Mouse (Mus musculus) spleen, postnatal 14 days (tissue): ENCODE data around the gene Syt17.
A peak's percentile ranks its signal among the peaks of the same experiment; 100 is the strongest.

Experiments
- DNase-seq, 2 experiments: peaks; one replicate each; pipeline ENCODE4 v3.0.0; 2021 to 2022; ENCODE audit warnings: low spot score in 2 of 2

Syt17 gene

GRCm38 (mm10) chr7:118448134-118448967, at the start of gene Syt17:
Syt17 (minus strand) TSS chr7:118448222.
- DNase-seq = peak; percentile 11 to 12

GRCm38 (mm10) chr7:118494892-118495579, 47.0 kb upstream of the Syt17 start:
- no peak for DNase-seq

GRCm38 (mm10) chr7:118493892-118494291, 45.9 kb upstream of the Syt17 start:
- no peak for DNase-seq

- DNase-seq = peak; percentile 24 to 32
These were observed 43.6 kb upstream of the Syt17 start, which contains the start of gene Itpripl2 for GRCm38 (mm10) chr7:118491431-118492147. Itpripl2 (minus strand) TSS chr7:118491975.

GRCm38 (mm10) chr7:118490666-118491430, 42.8 kb upstream of the Syt17 start:
- peak in 1 of 2 experiments; percentile 8 for DNase-seq

- DNase-seq = no peak
These were observed 42.0 kb upstream of the Syt17 start for GRCm38 (mm10) chr7:118489706-118490665.

- no peak for DNase-seq
These were observed 40.1 kb upstream of the Syt17 start for GRCm38 (mm10) chr7:118488060-118488664.

GRCm38 (mm10) chr7:118486917-118487316, 38.9 kb upstream of the Syt17 start:
- DNase-seq = no peak

GRCm38 (mm10) chr7:118483996-118484395, 36.0 kb upstream of the Syt17 start:
- DNase-seq = no peak

- DNase-seq = no peak
These were observed 34.0 kb upstream of the Syt17 start for GRCm38 (mm10) chr7:118482001-118482400.

GRCm38 (mm10) chr7:118481047-118481810, 33.2 kb upstream of the Syt17 start:
- DNase-seq = no peak

GRCm38 (mm10) chr7:118480160-118480709, 32.2 kb upstream of the Syt17 start:
- DNase-seq = no peak

GRCm38 (mm10) chr7:118478835-118479312, 30.9 kb upstream of the Syt17 start:
- no peak for DNase-seq

- no peak for DNase-seq
These were observed 28.4 kb upstream of the Syt17 start for GRCm38 (mm10) chr7:118476428-118476827.

- DNase-seq = no peak
These were observed 27.1 kb upstream of the Syt17 start for GRCm38 (mm10) chr7:118475008-118475705.

- DNase-seq = no peak
These were observed 24.9 kb upstream of the Syt17 start for GRCm38 (mm10) chr7:118472886-118473285.

GRCm38 (mm10) chr7:118468060-118468459, 20.0 kb upstream of the Syt17 start:
- no peak for DNase-seq

GRCm38 (mm10) chr7:118464432-118464831, 16.4 kb upstream of the Syt17 start:
- no peak for DNase-seq
